Mouse (Mus musculus) monocyte, adult 5-6 weeks (primary cell): ENCODE measurements around the gene Slc22a19. TPM values are rescaled to one million over a fixed set of nuclear protein-coding genes. Genes with fewer than 3 reads are reported as not detected.
"Not testable (repeated sequence)": the region's sequence is repeated elsewhere in the genome, so short reads cannot be mapped to it uniquely, and the experiment has no call there.

Source experiments
- ATAC-seq: fragments of 153-309, 156-312 bp; replicated peaks from 2 replicates; pipeline ENCODE4 v1.8.0; 2017; ENCODE audit warnings: mild to moderate bottlenecking; ENCODE audit not compliant: low TSS enrichment, insufficient number of reproducible peaks, severe bottlenecking, poor library complexity, low FRiP score
- total RNA-seq: library from RNA; stranded (forward); fragments of 200-1000, 200-491, 200-594 nt; gene quantifications from 3 replicates; pipeline ENCODE4 v1.2.3, GENCODE M21; 2017

The Slc22a19 gene
- not detected in 3 replicates for total RNA-seq

DNA sequence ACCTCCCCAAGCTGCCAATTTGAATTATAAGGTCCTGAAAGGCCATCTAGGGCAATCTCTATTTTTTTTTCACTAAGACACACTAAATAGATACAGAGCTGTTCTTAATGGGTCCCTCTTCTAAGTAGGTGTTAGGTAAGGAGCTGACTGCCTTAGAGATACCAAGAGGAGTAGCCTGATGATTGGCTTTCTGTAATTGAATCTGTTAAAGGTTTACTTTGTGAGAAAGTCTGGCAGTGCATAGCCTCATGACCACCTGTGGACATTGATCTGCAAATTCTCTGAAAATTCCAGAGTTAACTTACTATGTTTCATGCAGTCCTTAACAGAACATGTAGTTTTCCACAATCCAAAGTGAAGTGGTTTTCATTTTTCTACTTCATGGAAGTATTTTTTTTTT lies at the start of gene Slc22a19:
Gene Slc22a19, minus strand, starts transcription at position 163 of the 400 bp plus-strand sequence.
- ATAC-seq = no peak

DNA sequence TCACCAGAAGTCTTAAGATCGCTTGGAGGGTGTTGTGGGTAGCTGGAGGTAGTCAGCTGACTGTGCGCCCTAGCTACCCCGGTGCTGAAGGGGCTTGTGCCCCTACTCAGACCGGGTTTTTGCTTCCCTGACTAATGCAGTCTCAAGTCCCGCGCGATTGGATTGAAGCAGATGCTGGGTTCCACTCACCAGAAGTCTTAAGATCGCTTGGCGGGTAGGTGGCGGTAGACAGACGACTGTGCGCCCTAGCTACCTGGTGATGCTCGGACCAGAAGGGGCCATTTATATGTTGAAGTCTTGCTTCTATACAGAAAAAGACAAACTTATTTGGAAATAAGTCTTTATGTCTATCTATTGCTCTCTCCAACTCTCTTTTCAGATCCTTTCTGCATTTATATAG lies 42.3 kb upstream of the Slc22a19 start:
- ATAC-seq = not testable (repeated sequence)

DNA sequence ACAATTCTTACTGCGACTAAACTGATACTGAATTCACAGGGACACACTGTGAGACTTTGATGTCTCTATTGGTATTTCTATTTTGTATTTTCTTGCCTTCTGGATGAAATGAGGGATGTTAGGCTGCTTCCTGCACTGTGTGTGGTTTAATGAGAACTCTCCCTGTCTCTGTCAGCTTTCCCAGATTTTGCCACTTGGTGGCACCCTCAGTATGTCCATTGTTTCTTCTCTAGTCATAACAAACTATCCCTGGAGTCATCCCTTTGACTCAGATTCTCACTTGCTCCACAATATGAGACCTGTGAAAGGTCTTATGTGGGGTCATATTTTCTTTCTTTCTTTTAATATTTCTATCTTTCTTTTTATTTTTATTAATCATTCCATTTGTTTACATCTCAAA lies 18.4 kb upstream of the Slc22a19 start:
- no peak for ATAC-seq

DNA sequence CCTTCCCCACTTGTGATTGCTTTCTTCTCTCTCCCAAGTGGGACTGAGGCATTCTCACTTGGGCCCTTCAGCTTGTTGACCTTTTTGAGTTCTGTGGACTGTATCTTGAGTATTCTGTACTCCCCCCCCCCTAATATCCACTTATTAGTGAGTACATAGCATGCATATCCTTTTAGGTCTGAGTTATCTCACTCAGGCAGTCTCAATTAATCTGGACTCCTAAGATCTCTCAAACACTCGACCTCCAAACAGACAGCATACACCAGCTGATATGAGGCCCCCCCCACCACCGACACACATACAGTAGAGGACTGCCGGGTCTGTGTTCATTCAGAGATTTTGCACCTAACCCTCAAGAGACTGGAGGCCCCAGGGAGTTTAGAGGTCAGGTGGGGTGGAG lies 18.0 kb downstream of the Slc22a19 start:
- ATAC-seq = not testable (repeated sequence)

DNA sequence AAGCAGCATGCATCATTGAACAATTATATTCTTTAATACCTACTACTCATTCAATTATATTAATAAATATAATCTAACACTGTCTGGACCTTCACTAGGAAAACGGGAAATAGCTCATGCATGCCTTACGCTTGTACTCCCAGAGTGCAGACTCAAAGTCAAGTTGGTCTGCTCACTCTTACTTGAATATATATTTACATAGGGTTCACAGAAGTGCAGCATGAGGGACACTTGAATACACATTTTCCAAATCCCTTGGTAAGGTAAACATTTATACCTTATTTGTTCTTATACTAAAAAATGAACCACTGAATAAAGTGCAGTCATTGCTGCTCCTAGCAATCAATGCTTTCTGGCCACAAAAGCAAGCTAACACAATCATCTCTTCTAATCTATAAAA lies 19.9 kb downstream of the Slc22a19 start:
- no peak for ATAC-seq

DNA sequence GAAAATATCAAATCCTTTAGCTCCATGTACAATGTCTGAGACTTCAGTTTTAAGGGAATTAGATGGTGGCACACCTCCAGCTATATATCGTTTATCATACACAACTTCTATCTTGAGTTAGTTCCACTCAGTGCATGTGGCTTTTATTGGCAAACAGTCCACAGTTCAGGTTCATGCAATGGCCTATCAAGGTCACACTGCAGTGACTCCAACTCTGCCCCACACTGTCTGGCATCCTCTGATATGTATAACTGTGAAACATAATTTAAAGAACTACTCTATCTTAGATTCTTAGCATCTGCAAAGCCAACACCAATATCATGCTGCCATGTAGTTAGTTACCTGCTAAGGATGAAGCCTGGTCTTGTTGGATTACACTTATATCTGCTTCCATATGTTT lies 23.1 kb downstream of the Slc22a19 start:
- ATAC-seq = no peak

DNA sequence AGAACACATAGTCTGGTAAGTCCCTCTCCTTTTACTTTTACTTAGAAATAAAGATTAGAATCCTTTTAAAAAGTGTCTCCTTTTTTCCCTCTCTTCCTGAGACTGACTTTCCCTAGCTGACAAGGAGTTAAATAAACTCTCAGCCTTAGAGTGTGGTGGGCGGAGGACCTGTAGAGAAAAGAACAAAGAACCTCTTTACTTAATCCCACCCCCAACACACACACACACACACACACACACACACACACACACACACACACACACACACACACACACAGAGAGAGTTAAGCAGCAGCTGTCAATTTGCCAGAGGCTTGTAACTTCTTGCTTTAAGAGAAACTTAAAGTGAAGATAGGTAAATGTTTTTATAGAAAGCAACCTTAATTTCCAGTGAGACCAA lies 39.1 kb downstream of the Slc22a19 start:
- no peak for ATAC-seq

DNA sequence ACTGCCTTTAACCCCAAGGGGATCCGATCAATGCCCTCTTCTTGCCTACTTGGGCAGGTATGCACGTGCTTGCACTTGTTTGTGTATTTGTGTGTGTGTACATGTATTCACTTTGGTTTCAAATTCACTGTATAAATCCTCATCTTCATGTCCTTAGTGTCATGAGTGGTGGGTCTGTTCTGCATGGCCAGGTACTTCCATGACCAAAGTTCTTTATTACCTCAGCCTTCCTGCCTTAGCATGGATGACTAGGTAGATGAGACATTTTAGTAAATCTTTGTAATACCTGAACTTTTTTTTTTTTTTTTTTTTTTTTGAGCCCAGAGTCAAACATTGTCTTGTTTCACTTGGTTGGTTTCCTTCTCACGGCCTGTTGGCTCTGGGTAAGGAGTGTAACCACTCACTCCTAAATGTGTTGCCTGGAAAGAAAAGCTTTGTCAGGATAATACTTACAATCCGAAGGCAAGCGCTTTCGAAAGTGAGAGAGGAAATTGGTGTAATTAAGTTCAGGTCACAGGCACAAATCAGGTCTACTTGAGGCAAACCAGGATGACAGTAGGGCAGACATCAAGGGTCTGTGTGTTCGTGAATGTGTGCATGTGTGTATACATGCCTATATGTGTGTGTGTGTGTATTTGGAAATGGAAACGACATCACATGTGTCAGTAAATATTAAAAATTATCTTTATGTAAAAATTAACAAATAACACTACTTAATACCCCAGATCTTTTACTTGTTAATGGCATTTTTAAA lies 62.0 kb downstream of the Slc22a19 start:
- ATAC-seq = no peak

DNA sequence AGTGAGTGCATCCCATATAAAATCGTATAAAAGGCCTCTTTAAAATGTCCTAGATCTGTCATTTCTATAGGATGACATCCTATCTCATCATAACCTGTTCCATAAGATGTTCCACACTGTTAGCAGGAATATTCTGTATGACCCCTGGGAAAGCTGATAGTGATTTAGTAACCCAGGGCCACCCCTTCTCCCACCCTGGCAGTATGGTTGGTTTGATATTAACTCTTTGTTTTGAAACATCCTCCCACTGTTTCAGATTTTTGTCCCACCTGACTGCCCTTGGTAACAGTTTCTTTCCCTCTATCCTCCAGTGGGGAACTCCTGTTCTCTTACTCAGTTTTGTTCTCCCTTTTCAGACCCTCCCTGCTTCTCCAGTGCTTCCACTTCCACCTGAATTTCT lies 77.3 kb downstream of the Slc22a19 start:
- no peak for ATAC-seq

DNA sequence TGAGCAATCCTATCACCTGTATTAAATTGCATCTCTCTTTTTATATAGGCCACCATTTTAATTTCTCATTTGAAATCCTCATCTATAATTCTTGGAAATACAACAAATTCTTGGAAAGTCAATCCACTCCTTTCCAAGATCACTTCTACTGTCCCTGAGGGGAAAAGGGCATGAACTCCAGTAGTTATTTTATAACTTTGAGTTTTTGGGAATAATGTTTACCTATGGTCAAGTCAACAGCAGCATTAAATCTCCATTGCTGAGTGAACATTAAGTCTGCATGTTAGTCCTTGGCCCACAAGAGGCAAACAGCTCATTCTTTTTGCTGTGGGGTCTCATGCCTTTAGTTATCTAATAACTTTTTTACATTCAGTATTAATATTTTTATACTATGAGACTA lies 78.1 kb downstream of the Slc22a19 start:
- ATAC-seq = no peak

Other genes starting within 250 kb of the Slc22a19 start
- 39.5 to 72.4 TPM (median 47.7 TPM) in 3 replicates for gene Rtn3, start 228.0 kb downstream of the Slc22a19 start, total RNA-seq
- 38.2 to 51.2 TPM (median 49.7 TPM) in 3 replicates for gene Atl3, start 217.3 kb downstream of the Slc22a19 start, total RNA-seq
- 42.1 to 80.1 TPM (median 51.4 TPM) in 3 replicates for gene Pla2g16, start 153.9 kb downstream of the Slc22a19 start, total RNA-seq
- not detected in 3 replicates for gene Lgals12, start 104.1 kb downstream of the Slc22a19 start, total RNA-seq
- 0.96 to 1.3 TPM in 2 of 3 replicates, not detected in the other for gene Hrasls5, start 98.8 kb downstream of the Slc22a19 start, total RNA-seq
- gene Slc22a26, start 91.4 kb upstream of the Slc22a19 start, total RNA-seq = not detected in 3 replicates